ENCODE assay signal across 14 mouse cellular contexts in genomic region chr17:67281640-67282170, GRCm38 (mm10).
"Had no signal": no experiment of that assay in that cellular context is flagged by ENCODE, and none has a peak within 500 bp of the region (broad histone marks: within the 10 kb centered on the region; RNA-seq: fewer than 3 reads in every experiment).

No protein-coding gene starts in this region.

- H3K4me2 ChIP-seq: liver, embryonic 11.5 days; liver, embryonic 15.5 days; lung, embryonic 15.5 days; midbrain, embryonic 12.5 days had no signal

- H3K27me3 ChIP-seq: liver, embryonic 15.5 days; lung, embryonic 15.5 days; megakaryocyte, embryonic 14.5 days; midbrain, embryonic 12.5 days had no signal

- H3K27ac ChIP-seq: left cerebral cortex, adult 2 months; limb, embryonic 10.5 days; liver, embryonic 15.5 days; lung, embryonic 15.5 days; macrophage; midbrain, embryonic 12.5 days had no signal

- H3K9ac ChIP-seq: liver, embryonic 15.5 days; lung, embryonic 15.5 days; midbrain, embryonic 12.5 days had no signal

- H3K9me3 ChIP-seq: limb, embryonic 10.5 days; liver, embryonic 15.5 days; lung, embryonic 15.5 days; midbrain, embryonic 12.5 days had no signal

- H3K36me3 ChIP-seq: limb, embryonic 10.5 days; liver, embryonic 15.5 days; lung, embryonic 15.5 days; midbrain, embryonic 12.5 days had no signal

- H3K4me1 ChIP-seq: liver, embryonic 15.5 days; megakaryocyte, embryonic 14.5 days; midbrain, embryonic 12.5 days had no signal

- H3K4me3 ChIP-seq: left cerebral cortex, adult 2 months; limb, embryonic 10.5 days; liver, embryonic 15.5 days; lung, embryonic 15.5 days; megakaryocyte, embryonic 14.5 days; midbrain, embryonic 12.5 days had no signal

- DNase-seq: kidney, postnatal 14 days; lung, postnatal 14 days; right cerebral cortex, adult 18-20 months; right cerebral cortex, postnatal 25 days; thymus, adult 2 months; thymus, postnatal 25 days had no signal
